Mouse (Mus musculus) CD4-positive, CD25-positive, alpha-beta regulatory T cell, adult 4 months (primary cell): ENCODE measurements around the gene Mapt. TPM values are rescaled to one million over a fixed set of nuclear protein-coding genes. Genes with fewer than 3 reads are reported as not detected.

Experiments
- ATAC-seq: one replicate; pipeline ENCODE4 v1.8.0; 2017
- polyA plus RNA-seq, 2 experiments: library from polyadenylated mRNA; unstranded; fragments of 100-300 nt; shearing (Covaris generic); gene quantifications; one replicate each; pipeline ENCODE4 v1.2.1; 2017

Gene Mapt
- polyA plus RNA-seq, 2 experiments from 2014 or later = 0.11 to 0.34 TPM

DNA sequence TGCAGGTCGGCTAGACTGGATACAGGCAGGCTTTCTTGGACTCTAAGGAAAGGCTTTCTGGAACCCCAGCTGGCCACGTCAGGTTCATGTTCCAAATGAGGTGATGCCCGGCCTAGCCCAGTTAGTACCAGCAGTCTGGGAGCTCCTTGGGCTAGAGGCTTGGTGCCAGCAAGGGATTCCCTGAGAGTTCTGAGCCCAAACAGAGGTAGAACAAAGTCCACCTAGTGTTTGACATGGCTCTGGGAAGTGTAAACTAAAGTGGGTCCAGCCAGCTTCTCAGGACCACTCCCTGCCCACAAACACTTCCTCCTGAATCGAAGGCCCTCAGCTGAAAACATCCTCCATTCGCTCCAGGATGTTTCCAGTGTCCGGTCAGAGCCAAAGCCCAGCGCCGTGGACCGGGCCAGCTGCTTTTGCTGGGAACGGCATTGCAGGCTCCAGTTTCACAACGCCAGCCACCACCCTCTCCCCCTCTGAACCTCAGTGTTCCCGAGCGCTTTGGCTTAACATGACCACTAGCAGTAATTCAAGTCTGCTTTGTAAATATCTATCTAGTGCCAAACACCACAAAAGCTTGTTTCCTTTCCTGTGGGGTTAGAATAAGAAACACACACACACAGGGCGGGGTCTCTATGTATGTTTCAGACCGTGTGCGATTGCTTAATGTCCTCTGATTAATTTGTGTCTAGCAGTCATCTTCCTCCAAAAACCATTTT, 85.7 kb downstream of the Mapt start:
- no peak for ATAC-seq

- ATAC-seq = no peak
Observed at GRCm38 (mm10) chr11:104317631-104318030, 86.4 kb downstream of the Mapt start.

DNA sequence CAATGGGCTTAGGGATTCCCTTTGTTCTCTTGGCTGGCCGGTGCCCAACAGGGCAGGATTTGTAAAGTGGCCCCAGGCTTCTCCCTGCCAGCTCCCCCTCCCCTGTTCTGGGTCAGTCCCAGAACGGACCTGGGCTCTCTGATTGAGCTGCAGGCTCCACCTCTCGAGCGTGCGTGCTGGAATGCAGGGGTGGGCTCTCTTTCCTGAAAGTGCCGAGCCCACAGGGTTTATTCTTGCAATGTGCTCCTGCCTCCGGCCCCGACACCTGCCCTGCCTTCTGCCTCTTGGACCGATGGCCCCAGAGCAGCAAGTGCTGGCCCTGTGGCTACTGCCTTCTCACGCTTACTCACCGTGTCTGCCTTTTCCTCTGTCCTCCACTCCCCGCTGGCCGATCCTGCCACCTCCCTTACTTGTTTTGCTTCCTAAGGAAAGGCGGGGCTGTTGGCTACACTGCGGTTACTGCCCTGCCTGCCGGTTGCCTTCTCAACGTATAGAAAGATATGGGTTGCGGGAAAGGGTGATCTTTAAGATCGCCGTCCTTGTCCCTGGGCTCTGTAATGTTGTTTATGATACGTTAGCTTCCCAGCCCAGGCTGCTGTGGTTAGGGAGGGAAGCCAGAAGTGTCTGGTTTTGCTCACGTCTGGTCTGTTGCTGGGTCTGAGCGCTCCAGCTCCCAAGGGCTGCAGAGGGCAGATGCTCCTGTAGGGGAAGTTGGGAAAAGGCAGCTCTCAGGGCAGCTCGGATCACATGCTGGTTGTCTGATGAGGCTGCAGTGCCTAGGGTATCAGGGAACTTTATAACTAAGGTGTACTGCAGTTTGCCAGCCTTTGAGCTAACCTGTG, 88.0 kb downstream of the Mapt start:
- ATAC-seq = no peak

- no peak for ATAC-seq
Observed at GRCm38 (mm10) chr11:104320511-104320910, 89.3 kb downstream of the Mapt start.

DNA sequence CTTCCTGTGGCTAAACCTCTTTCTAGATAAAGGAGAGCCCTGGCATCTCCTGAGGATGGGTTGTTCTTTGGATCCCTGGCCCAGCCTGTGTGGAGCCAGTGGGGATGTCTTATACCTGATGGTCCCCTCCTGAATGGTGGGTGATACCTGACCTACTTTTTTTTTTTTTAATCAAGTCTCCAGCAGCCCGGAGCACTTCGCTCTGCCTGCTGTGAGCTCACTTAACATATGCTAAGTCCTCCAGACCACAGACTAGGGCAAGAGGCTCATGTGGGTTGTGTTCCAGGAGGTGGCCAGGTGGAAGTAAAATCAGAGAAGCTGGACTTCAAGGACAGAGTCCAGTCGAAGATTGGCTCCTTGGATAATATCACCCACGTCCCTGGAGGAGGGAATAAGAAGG, 91.0 kb downstream of the Mapt start:
- ATAC-seq = no peak

GRCm38 (mm10) chr11:104327462-104327861, 96.3 kb downstream of the Mapt start:
- no peak for ATAC-seq

DNA sequence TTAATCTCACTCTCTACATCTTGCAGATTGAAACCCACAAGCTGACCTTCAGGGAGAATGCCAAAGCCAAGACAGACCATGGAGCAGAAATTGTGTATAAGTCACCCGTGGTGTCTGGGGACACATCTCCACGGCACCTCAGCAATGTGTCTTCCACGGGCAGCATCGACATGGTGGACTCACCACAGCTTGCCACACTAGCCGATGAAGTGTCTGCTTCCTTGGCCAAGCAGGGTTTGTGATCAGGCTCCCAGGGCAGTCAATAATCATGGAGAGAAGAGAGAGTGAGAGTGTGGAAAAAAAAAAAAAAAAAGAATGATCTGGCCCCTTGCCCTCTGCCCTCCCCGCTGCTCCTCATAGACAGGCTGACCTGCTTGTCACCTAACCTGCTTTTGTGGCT, 96.8 kb downstream of the Mapt start:
- no peak for ATAC-seq

GRCm38 (mm10) chr11:104329185-104329926, 98.2 kb downstream of the Mapt start:
- ATAC-seq = no peak

DNA sequence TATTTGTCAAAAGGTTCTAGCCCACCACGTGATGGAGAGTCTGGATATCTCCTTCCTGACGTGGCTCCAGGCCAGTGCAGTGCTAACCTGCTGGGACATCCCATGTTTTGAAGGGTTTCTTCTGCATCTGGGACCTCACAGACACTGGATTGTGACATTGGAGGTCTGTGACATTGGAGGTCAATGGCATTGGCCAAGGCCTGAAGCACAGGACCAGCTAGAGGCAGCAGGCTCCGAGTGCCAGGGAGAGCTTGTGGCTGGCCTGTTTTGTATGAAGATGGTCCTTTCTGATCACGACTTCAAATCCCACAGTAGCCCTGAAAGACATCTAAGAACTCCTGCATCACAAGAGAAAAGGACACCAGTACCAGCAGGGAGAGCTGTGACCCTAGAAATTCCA, 99.0 kb downstream of the Mapt start:
- ATAC-seq = no peak

- ATAC-seq = no peak
Observed at GRCm38 (mm10) chr11:104331208-104331607, 100.0 kb downstream of the Mapt start.

GRCm38 (mm10) chr11:104332105-104332504, 100.9 kb downstream of the Mapt start:
- ATAC-seq = no peak

GRCm38 (mm10) chr11:104334115-104334514, 102.9 kb downstream of the Mapt start:
- no peak for ATAC-seq

- no peak for ATAC-seq
Observed at GRCm38 (mm10) chr11:104334946-104335345, 103.8 kb downstream of the Mapt start.

- ATAC-seq = no peak
Observed at GRCm38 (mm10) chr11:104346931-104347330, 115.7 kb downstream of the Mapt start.

GRCm38 (mm10) chr11:104361790-104362189, 130.6 kb downstream of the Mapt start:
- peak; percentile 93 for ATAC-seq

- no peak for ATAC-seq
Observed at GRCm38 (mm10) chr11:104362704-104363103, 131.5 kb downstream of the Mapt start.

DNA sequence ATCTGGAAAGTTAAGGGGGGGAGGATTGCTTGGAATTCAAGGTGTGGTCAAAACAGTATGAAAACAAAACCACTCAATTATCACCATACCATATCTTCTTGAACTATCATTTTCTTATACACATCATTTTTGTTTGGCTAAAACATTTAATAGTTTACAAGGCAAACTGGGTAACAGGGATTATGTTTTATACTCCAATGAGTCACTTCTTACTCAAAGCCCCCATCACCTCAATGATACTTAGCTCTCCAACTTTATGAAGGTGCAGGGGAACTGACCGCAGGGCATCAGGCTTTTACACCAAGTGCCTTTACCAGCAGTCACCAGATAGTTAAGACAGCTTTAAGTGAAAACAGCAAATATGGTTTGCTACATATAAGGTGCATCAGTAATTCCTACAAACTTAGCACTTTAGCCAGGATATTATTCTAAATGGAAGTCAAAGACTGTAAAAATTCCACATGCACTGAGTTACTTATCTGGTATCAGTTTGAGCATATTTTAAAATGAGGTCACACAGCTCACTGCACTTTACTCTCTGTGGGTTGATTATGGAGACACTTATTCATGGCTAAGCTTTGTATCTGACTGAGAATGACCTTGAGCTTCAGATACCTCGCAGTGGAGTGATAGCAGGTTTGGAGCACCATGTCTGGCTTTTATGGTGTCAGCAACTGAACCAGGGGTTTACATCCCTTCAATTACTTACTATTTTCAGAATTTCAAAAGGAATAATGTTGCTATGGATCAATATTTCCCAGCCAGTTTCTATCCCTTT, 132.8 kb downstream of the Mapt start:
- no peak for ATAC-seq

DNA sequence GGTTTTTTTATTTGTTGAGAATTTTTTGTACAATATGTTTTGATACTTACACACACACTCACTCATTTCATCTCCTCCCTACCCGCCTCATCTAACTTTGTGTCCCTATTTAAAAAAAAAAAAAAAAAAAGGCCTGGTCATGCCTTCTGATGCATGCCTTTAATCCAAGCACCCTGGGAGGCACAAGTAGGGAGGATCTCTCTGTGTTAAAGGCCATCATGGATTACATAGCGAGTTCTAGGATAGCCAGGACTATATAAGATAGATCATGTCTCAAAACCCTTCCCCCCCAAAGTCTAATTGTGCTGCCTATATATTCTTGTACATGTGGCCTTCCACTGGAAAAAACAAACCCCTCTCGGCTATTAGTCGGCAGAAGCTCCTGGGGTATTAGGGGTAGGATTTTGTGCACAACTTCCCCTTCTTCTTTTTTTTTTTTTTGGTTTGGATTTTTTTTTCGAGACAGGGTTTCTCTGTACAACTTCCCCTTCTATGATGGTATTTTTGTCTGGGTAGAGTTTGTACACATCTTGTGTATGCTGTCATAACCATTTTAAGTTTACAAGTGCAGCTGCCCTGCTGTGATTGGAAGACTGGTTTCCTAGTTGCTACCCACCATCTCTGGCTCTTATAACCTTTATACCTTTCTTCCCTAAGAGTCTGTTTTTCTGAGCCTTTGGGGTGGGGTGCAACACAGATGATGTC, 136.4 kb downstream of the Mapt start:
- no peak for ATAC-seq

- ATAC-seq = no peak
Observed at GRCm38 (mm10) chr11:104376291-104376690, 145.1 kb downstream of the Mapt start.

GRCm38 (mm10) chr11:104379635-104380034, 148.4 kb downstream of the Mapt start:
- ATAC-seq = no peak
